Mouse (Mus musculus) CD4-positive, CD25-positive, alpha-beta regulatory T cell, adult 4 months (primary cell): ENCODE measurements around the gene Hacd4. TPM values are rescaled to one million over a fixed set of nuclear protein-coding genes. Genes with fewer than 3 reads are reported as not detected.

Experiments used
- polyA plus RNA-seq, 2 experiments: library from polyadenylated mRNA; unstranded; fragments of 100-300 nt; shearing (Covaris generic); gene quantifications; one replicate each; pipeline ENCODE4 v1.2.1; 2017

Gene Hacd4
- polyA plus RNA-seq, 2 experiments from 2014 or later = 0.11 to 0.30 TPM

Other genes starting within 250 kb of the Hacd4 start
- not detected for gene Ifnb1, start 83.8 kb upstream of the Hacd4 start, polyA plus RNA-seq
- gene Ifna15, start 119.3 kb upstream of the Hacd4 start, polyA plus RNA-seq = not detected
- not detected for gene Ifna14, start 132.9 kb upstream of the Hacd4 start, polyA plus RNA-seq
- not detected for gene Ifna9, start 153.5 kb upstream of the Hacd4 start, polyA plus RNA-seq
- gene Ifna12, start 164.4 kb upstream of the Hacd4 start, polyA plus RNA-seq = not detected
- not detected for gene C87499, start 195.5 kb upstream of the Hacd4 start, polyA plus RNA-seq
- gene Ifna13, start 205.5 kb upstream of the Hacd4 start, polyA plus RNA-seq = under 1 TPM in 1 of 2 experiments, not detected in 1; 0.40 TPM
- gene Ifna16, start 238.0 kb upstream of the Hacd4 start, polyA plus RNA-seq = not detected
- gene Ifna2, start 245.0 kb upstream of the Hacd4 start, polyA plus RNA-seq = not detected